Mouse (Mus musculus) liver (tissue): ENCODE measurements around the gene Dohh.

Source experiments
- DNase-seq: peaks from one replicate; pipeline ENCODE4 v3.0.0-alpha.2; 2020; ENCODE audit warnings: mixed read lengths

Gene Dohh

GRCm38 (mm10) chr10:81387716-81388115 lies 3.5 kb downstream of the Dohh start:
- DNase-seq, result no peak

- DNase-seq, result no peak
Measured at GRCm38 (mm10) chr10:81388505-81389055, 4.4 kb downstream of the Dohh start, which contains the start of gene Gm48552. TSS of gene Gm48552 (plus strand) at chr10:81389005.

GRCm38 (mm10) chr10:81389373-81389772 lies 5.1 kb downstream of the Dohh start:
- no peak for DNase-seq

GRCm38 (mm10) chr10:81389801-81390677 lies 5.8 kb downstream of the Dohh start:
- DNase-seq, result peak; percentile 75

- DNase-seq, result no peak
Measured at GRCm38 (mm10) chr10:81390678-81390965, 6.4 kb downstream of the Dohh start.

- no peak for DNase-seq
Measured at GRCm38 (mm10) chr10:81392270-81392669, 8.0 kb downstream of the Dohh start.

- no peak for DNase-seq
Measured at GRCm38 (mm10) chr10:81392781-81393185, 8.6 kb downstream of the Dohh start, which contains the start of gene Smim24. TSS of gene Smim24 (plus strand) at chr10:81393051.

- peak; percentile 46 for DNase-seq
Measured at GRCm38 (mm10) chr10:81393456-81394063, 9.3 kb downstream of the Dohh start.

- peak; percentile 70 for DNase-seq
Measured at GRCm38 (mm10) chr10:81395127-81395526, 10.9 kb downstream of the Dohh start.

GRCm38 (mm10) chr10:81395865-81396264 lies 11.6 kb downstream of the Dohh start:
- DNase-seq, result no peak

- no peak for DNase-seq
Measured at GRCm38 (mm10) chr10:81396749-81397148, 12.5 kb downstream of the Dohh start.

- no peak for DNase-seq
Measured at GRCm38 (mm10) chr10:81399296-81399695, 15.1 kb downstream of the Dohh start.

- no peak for DNase-seq
Measured at GRCm38 (mm10) chr10:81399798-81400308, 15.6 kb downstream of the Dohh start.

- DNase-seq, result no peak
Measured at GRCm38 (mm10) chr10:81400371-81401204, 16.4 kb downstream of the Dohh start.

GRCm38 (mm10) chr10:81401205-81401520 lies 16.9 kb downstream of the Dohh start:
- no peak for DNase-seq

- DNase-seq, result peak; percentile 88
Measured at GRCm38 (mm10) chr10:81401521-81402226, 17.4 kb downstream of the Dohh start.

GRCm38 (mm10) chr10:81402227-81402765 lies 18.1 kb downstream of the Dohh start:
- no peak for DNase-seq

GRCm38 (mm10) chr10:81403511-81403910 lies 19.3 kb downstream of the Dohh start:
- no peak for DNase-seq

- no peak for DNase-seq
Measured at GRCm38 (mm10) chr10:81404082-81404481, 19.9 kb downstream of the Dohh start.

GRCm38 (mm10) chr10:81404720-81405119 lies 20.5 kb downstream of the Dohh start:
- no peak for DNase-seq

- DNase-seq, result peak; percentile 75
Measured at GRCm38 (mm10) chr10:81405588-81406201, 21.5 kb downstream of the Dohh start.
